22 mouse cellular contexts compared by ENCODE assay signal in the genomic region with DNA sequence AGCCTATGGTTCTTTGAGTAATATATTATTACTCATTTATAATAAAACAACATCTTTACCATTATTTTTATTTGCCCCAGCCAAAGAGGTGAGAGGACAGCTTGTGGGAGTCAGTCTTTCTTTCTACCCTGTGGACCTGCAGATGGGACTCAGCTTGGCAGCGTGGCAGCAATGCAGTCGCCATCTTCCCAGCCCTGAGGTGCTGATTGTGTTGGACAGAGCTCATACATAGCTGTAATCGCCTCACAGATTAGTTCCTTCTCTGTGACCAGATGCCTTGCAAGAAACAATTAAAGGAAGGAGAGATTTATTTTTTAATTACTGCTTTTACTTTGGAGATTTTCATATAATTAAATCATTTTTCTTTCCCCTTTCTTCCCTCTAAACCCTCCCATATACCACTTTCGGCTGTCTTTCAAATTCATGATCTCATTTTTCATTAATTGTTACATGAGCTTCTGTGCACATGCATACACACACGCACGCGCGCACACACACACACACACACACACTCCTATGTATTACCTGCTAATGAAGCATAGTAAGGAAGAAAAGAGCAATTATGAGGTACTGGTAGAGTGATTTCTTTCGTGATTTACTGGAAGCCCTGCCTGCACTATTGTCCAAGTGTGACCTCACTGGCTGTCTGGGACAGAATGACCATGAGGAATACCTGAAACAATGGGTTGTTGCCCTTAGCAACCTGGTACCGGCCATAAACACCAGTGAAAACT. TPM values are rescaled to one million over a fixed set of nuclear protein-coding genes. Genes with fewer than 3 reads are reported as not detected.
A peak's percentile ranks its signal among the peaks of the same experiment; 100 is the strongest.
DNase-seq lines count a peak whose midpoint lies in the region; ATAC-seq lines count a peak whose summit lies in the region.
"Had no signal": no experiment of that assay in that cellular context is flagged by ENCODE, and none has a peak within 500 bp of the region (broad histone marks: within the 10 kb centered on the region; RNA-seq: fewer than 3 reads in every experiment).

No protein-coding gene starts in this region.

- no peak overlapping the region for H3K4me3 ChIP-seq in midbrain, embryonic 14.5 days (replicated peaks; ENCODE audit: low read depth, low read length)
- no peak overlapping the region for H3K4me3 ChIP-seq in midbrain, embryonic 15.5 days
- no peak overlapping the region for H3K4me3 ChIP-seq in neural tube, embryonic 12.5 days
- H3K4me3 ChIP-seq: embryonic facial prominence, embryonic 15.5 days; heart, embryonic 10.5 days; layer of hippocampus, adult 2 months; stomach, embryonic 15.5 days had no signal

- DNase-seq in embryo, embryonic 10 days (ENCODE audit: low spot score) = peak; percentile 43
- DNase-seq in embryo, embryonic 9.5 days (ENCODE audit: extremely low spot score) = no peak
- DNase-seq in midbrain, embryonic 14.5 days = peak; percentile 13
- DNase-seq in layer of hippocampus, adult 9-11 months = no peak
- DNase-seq in lung, postnatal 36 days = no peak
- DNase-seq in left cerebral cortex, postnatal 4 days = no peak
- DNase-seq: adrenal gland, adult 2 months; cerebellum, adult 9-11 months; heart, postnatal 10 days; kidney, adult 2 months; kidney, postnatal 14 days; liver; thymus, adult 18-20 months had no signal

- H3K27me3 ChIP-seq in midbrain, embryonic 14.5 days (ENCODE audit: control insufficient read depth, insufficient read depth, low read length) = no peaks in the 10 kb centered on the region
- H3K27me3 ChIP-seq in midbrain, embryonic 15.5 days (replicated peaks) = no peaks in the 10 kb centered on the region
- H3K27me3 ChIP-seq in neural tube, embryonic 12.5 days (replicated peaks) = no peaks in the 10 kb centered on the region
- H3K27me3 ChIP-seq: embryonic facial prominence, embryonic 15.5 days; stomach, embryonic 15.5 days had no signal

- no peak overlapping the region for H3K9ac ChIP-seq in midbrain, embryonic 14.5 days (replicated peaks; ENCODE audit: low read length)
- no peak overlapping the region for H3K9ac ChIP-seq in midbrain, embryonic 15.5 days
- no peak overlapping the region for H3K9ac ChIP-seq in neural tube, embryonic 12.5 days
- H3K9ac ChIP-seq: embryonic facial prominence, embryonic 15.5 days; stomach, embryonic 15.5 days had no signal

- H3K9me3 ChIP-seq in midbrain, embryonic 14.5 days (ENCODE audit: control insufficient read depth, low read length) = no peaks in the 10 kb centered on the region
- no peaks in the 10 kb centered on the region for H3K9me3 ChIP-seq in midbrain, embryonic 15.5 days
- H3K9me3 ChIP-seq in neural tube, embryonic 12.5 days = no peaks in the 10 kb centered on the region
- H3K9me3 ChIP-seq: embryonic facial prominence, embryonic 15.5 days; heart, embryonic 10.5 days; stomach, embryonic 15.5 days had no signal

- no peaks in the 10 kb centered on the region for H3K4me1 ChIP-seq in midbrain, embryonic 14.5 days (ENCODE audit: control insufficient read depth, insufficient read depth, low read length)
- H3K4me1 ChIP-seq in midbrain, embryonic 15.5 days = no peaks in the 10 kb centered on the region
- H3K4me1 ChIP-seq in neural tube, embryonic 12.5 days = peaks cover 8% of the 10 kb centered on the region; the same call in 1 of the 2 replicates
- H3K4me1 ChIP-seq: embryonic facial prominence, embryonic 15.5 days; heart, embryonic 10.5 days; stomach, embryonic 15.5 days had no signal

- intact Hi-C loops in left cerebral cortex, postnatal 4 days (cut with DNase I) = loop anchor here (10.0 kb wide), 1 partner anchor 65 kb away; no protein-coding TSS in a partner anchor

- H3K36me3 ChIP-seq in midbrain, embryonic 14.5 days (ENCODE audit: control insufficient read depth, insufficient read depth, low read length) = peaks cover 70% of the 10 kb centered on the region
- peaks cover 16% of the 10 kb centered on the region for H3K36me3 ChIP-seq in midbrain, embryonic 15.5 days (replicated peaks)
- H3K36me3 ChIP-seq in neural tube, embryonic 12.5 days = peaks cover 49% of the 10 kb centered on the region

- WGBS in midbrain, embryonic 14.5 days = 58% methylated on average over 10 of the region's 10 CpGs
- WGBS in midbrain, embryonic 15.5 days = 68% methylated on average over 10 of the region's 10 CpGs
- 46% methylated on average over 10 of the region's 10 CpGs for WGBS in neural tube, embryonic 12.5 days

- 0 out of 2 replicates have a peak overlapping the region, but pooled peaks have one; percentile 32 for H3K27ac ChIP-seq in midbrain, embryonic 14.5 days (replicated peaks; ENCODE audit: low read depth, low read length)
- H3K27ac ChIP-seq in midbrain, embryonic 15.5 days = no peak overlapping the region
- no peak overlapping the region for H3K27ac ChIP-seq in neural tube, embryonic 12.5 days
- H3K27ac ChIP-seq: embryonic facial prominence, embryonic 15.5 days; heart, embryonic 10.5 days; layer of hippocampus, adult 2 months; stomach, embryonic 15.5 days had no signal

- no peak for ATAC-seq in midbrain, embryonic 14.5 days (ENCODE audit: low FRiP score, low TSS enrichment)
- ATAC-seq in midbrain, embryonic 15.5 days (replicated peaks) = no peak
- peak; percentile 41; the same call in 1 of the 2 replicates for ATAC-seq in neural tube, embryonic 12.5 days (ENCODE audit: low FRiP score, low read depth)
- ATAC-seq: inflammation-experienced regulatory T-cells, adult 6 months; lung, postnatal 0 days had no signal

- H3K4me2 ChIP-seq in midbrain, embryonic 14.5 days (ENCODE audit: low read length) = no peak overlapping the region
- no peak overlapping the region for H3K4me2 ChIP-seq in midbrain, embryonic 15.5 days
- H3K4me2 ChIP-seq in neural tube, embryonic 12.5 days (replicated peaks) = no peak overlapping the region
- H3K4me2 ChIP-seq: embryonic facial prominence, embryonic 15.5 days; stomach, embryonic 15.5 days had no signal

RNA-seq across cellular contexts. Expression of a gene that starts 27.5 kb away (rescaled TPM):
- 1.3 and 1.4 TPM in 2 replicates for polyA plus RNA-seq in midbrain, embryonic 14.5 days (2014; fragmentation: Nextera tagmentation; extraction: Ambion mirVana)
- 2.1 and 2.2 TPM in 2 replicates for polyA plus RNA-seq in midbrain, embryonic 15.5 days (2015; fragmentation: Nextera tagmentation; extraction: Ambion mirVana)
- 2.4 and 2.6 TPM in 2 replicates for polyA plus RNA-seq in neural tube, embryonic 12.5 days (2016; fragmentation: Nextera tagmentation; extraction: Ambion mirVana)
- total RNA-seq in left cerebral cortex, postnatal 4 days (2021) = 10 to 100 TPM in 1 of 2 experiments, 1 to 10 TPM in 1; 9.1 to 11.1 TPM
- total RNA-seq: megakaryocyte progenitor cell, adult 5-6 weeks had no signal

RNA-seq across cellular contexts. Expression of a gene that starts 40.1 kb away (rescaled TPM):
- 47.2 and 48.6 TPM in 2 replicates for polyA plus RNA-seq in midbrain, embryonic 14.5 days (2014; fragmentation: Nextera tagmentation; extraction: Ambion mirVana)
- 38.3 and 38.5 TPM in 2 replicates for polyA plus RNA-seq in midbrain, embryonic 15.5 days (2015; fragmentation: Nextera tagmentation; extraction: Ambion mirVana)
- polyA plus RNA-seq in neural tube, embryonic 12.5 days (2016; fragmentation: Nextera tagmentation; extraction: Ambion mirVana) = 32.4 and 33.3 TPM in 2 replicates
- total RNA-seq in left cerebral cortex, postnatal 4 days (2021) = 10 to 100 TPM; 71.4 to 71.6 TPM

Comparison
In these comparisons a context has a peak if more than half of its experiments do, and no peak if none do; other contexts are left out.
1. DNase-seq: peak in embryo, embryonic 10 days (single experiment) and midbrain, embryonic 14.5 days (single experiment); none in embryo, embryonic 9.5 days (single experiment), layer of hippocampus, adult 9-11 months (single experiment), lung, postnatal 36 days (single experiment) and left cerebral cortex, postnatal 4 days (single experiment).